Mouse (Mus musculus): Measurements from ENCODE around the gene Hist1h4h. TPM values are rescaled to one million over a fixed set of nuclear protein-coding genes. Genes with fewer than 3 reads are reported as not detected.

The Hist1h4h gene
- polyA plus RNA-seq, 1 experiment from 2014 or later, result 5.2 TPM

DNA sequence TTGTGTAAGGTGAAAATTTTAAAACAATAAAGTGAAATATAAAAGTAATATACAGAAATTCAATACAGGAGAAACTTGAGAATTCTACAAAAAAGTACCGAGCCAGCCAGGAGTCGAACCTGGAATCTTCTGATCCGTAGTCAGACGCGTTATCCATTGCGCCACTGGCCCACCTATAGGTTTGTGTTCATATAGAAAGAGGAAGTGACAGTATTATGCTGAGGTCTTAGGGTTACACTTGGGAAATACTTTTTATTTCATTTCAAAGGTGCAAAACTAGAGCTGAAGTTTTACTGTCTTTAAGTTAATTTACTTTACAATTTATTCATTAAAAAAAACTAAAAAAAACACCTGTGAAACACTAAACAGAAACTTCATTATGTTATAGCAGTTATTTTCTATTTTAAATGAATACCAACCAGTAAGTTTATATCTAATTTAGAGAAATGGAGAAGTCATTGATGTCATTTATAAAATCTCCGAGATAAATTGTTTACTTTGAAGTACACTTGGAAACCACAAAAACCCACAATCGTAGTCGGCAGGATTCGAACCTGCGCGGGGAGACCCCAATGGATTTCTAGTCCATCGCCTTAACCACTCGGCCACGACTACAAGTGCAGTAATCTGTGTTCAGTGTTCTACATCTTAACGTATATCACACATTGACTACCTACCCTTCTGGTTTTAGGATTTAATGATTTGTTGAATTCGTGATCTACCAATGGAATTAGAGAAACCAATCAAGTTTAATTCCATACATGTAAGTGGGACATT is 30.2 kb upstream of the Hist1h4h start:
- ATAC-seq, result peak; percentile 68
- H3K27ac ChIP-seq, result no peak overlapping the region
- H3K27me3 ChIP-seq, result no peaks in the 10 kb centered on the region
- H3K36me3 ChIP-seq (ENCODE audit: poor library complexity, severe bottlenecking), result no peaks in the 10 kb centered on the region
- no peak overlapping the region for H3K4me2 ChIP-seq
- H3K9me3 ChIP-seq (replicated peaks), result no peaks in the 10 kb centered on the region
- WGBS, result 1% methylated on average over 17 of the region's 17 CpGs
- no peak overlapping the region for H3K9ac ChIP-seq
- H3K4me3 ChIP-seq, result no peak overlapping the region
- H3K4me1 ChIP-seq, result peaks cover 17% of the 10 kb centered on the region; the same call in 1 of the 2 replicates

- Histone ChIP-seq H3K27ac (no peak overlapping the region), H3K9me3 (replicated peaks) (no peaks in the 10 kb centered on the region), H3K4me2 (peak overlapping the region; percentile 37), H3K4me3 (0 out of 2 replicates have a peak overlapping the region, but pooled peaks have one; percentile 1), H3K9ac (no peak overlapping the region), H3K4me1 (peaks cover 21% of the 10 kb centered on the region; the same call in 1 of the 2 replicates), H3K36me3 (ENCODE audit: poor library complexity, severe bottlenecking) (no peaks in the 10 kb centered on the region), H3K27me3 (no peaks in the 10 kb centered on the region)
- 20% methylated on average over 5 of the region's 5 CpGs for WGBS
- no peak for ATAC-seq
Observed at GRCm38 (mm10) chr13:23501511-23501910, 29.3 kb upstream of the Hist1h4h start.

DNA sequence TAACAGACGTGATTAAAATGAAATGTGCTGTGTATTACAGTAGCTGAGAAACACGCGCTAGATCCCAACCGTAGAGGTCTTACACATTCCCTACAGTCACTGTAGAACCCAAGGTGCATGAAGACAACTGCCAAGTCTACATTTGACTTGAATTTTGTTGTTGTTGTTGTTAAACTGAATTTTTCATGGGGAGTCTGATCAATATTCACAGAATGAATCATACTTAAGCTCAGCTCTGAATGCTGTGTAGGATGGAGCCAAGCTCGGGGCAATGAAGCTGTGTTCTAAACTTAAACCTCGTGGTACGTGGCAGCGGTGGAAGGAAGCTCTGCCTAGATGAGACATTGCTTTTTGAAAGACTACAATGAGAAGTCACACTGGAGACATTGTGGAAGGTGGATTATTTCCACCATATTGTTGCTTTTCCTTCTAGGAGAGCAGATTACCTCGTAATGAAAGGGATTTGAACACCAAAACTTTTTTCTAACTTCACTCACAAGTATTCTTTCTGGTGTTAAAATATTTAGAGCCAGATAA is 28.8 kb upstream of the Hist1h4h start:
- Histone ChIP-seq H3K4me1 (peaks cover 21% of the 10 kb centered on the region; the same call in 1 of the 2 replicates), H3K4me3 (no peak overlapping the region), H3K4me2 (peak overlapping the region; percentile 37; the same call in 1 of the 2 replicates), H3K9ac (no peak overlapping the region), H3K36me3 (ENCODE audit: poor library complexity, severe bottlenecking) (no peaks in the 10 kb centered on the region), H3K27me3 (no peaks in the 10 kb centered on the region), H3K27ac (no peak overlapping the region), H3K9me3 (replicated peaks) (no peaks in the 10 kb centered on the region)
- ATAC-seq, result no peak
- WGBS, result 31% methylated on average over 9 of the region's 9 CpGs

GRCm38 (mm10) chr13:23502916-23503315 is 27.9 kb upstream of the Hist1h4h start:
- H3K36me3 ChIP-seq (ENCODE audit: poor library complexity, severe bottlenecking), result no peaks in the 10 kb centered on the region
- no peak for ATAC-seq
- H3K9me3 ChIP-seq (replicated peaks), result no peaks in the 10 kb centered on the region
- H3K4me2 ChIP-seq, result no peak overlapping the region
- no peak overlapping the region for H3K9ac ChIP-seq
- no peak overlapping the region for H3K27ac ChIP-seq
- no peaks in the 10 kb centered on the region for H3K27me3 ChIP-seq
- H3K4me1 ChIP-seq, result peaks cover 21% of the 10 kb centered on the region; the same call in 1 of the 2 replicates
- H3K4me3 ChIP-seq, result no peak overlapping the region
- WGBS, result 32% methylated on average over 4 of the region's 4 CpGs

DNA sequence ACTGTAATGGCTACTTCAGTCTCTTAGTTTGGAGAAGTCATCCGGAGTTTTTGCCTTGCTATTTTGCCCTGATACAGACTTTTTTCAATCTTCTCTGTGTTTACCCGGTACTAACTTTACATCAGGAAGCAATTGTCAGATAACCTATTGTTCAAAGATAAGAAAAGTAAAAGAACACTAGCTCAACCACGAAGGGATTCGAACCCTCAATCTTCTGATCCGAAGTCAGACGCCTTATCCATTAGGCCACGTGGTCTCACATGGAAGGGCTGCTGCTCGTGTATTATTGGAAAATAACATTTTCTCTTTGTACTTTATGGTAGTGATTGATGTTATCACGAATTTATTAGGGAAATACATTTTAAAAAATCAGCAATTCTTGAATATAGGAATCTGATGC is 27.1 kb upstream of the Hist1h4h start:
- ATAC-seq, result 0 out of 2 replicates have a peak, but pooled peaks have one; percentile 39
- no peak overlapping the region for H3K27ac ChIP-seq
- peaks cover 14% of the 10 kb centered on the region; the same call in 1 of the 2 replicates for H3K4me1 ChIP-seq
- H3K4me3 ChIP-seq, result no peak overlapping the region
- H3K27me3 ChIP-seq, result no peaks in the 10 kb centered on the region
- H3K9me3 ChIP-seq (replicated peaks), result no peaks in the 10 kb centered on the region
- 2% methylated on average over 9 of the region's 9 CpGs for WGBS
- H3K4me2 ChIP-seq, result no peak overlapping the region
- no peaks in the 10 kb centered on the region for H3K36me3 ChIP-seq (ENCODE audit: poor library complexity, severe bottlenecking)
- H3K9ac ChIP-seq, result no peak overlapping the region

GRCm38 (mm10) chr13:23505662-23506345 is 25.0 kb upstream of the Hist1h4h start:
- no peak overlapping the region for H3K27ac ChIP-seq
- H3K9ac ChIP-seq, result no peak overlapping the region
- peaks cover 10% of the 10 kb centered on the region; the same call in 1 of the 2 replicates for H3K4me1 ChIP-seq
- H3K27me3 ChIP-seq, result no peaks in the 10 kb centered on the region
- H3K36me3 ChIP-seq (ENCODE audit: poor library complexity, severe bottlenecking), result no peaks in the 10 kb centered on the region
- no peaks in the 10 kb centered on the region for H3K9me3 ChIP-seq (replicated peaks)
- no peak for ATAC-seq
- peak overlapping the region; percentile 23 for H3K4me3 ChIP-seq
- peak overlapping the region; percentile 51 for H3K4me2 ChIP-seq
- WGBS, result 3% methylated on average over 14 of the region's 14 CpGs

DNA sequence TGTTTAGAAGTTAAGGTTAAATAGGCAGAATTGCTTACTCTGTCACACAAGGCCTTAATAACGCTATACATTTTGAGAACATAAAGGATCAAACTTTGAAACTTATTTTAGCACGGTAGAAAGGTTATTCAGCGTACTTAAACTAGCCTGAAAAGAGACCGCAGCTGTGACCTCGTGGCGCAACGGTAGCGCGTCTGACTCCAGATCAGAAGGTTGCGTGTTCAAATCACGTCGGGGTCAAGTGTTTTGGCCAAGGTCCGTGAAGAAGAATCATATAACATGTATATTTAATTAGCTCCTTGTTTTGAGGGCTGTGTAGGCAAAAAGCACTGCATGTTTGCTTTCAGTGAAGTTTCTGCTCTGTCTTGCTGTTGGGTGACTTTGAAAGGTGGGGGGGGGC is 24.5 kb upstream of the Hist1h4h start:
- H3K27me3 ChIP-seq, result no peaks in the 10 kb centered on the region
- no peaks in the 10 kb centered on the region for H3K36me3 ChIP-seq (ENCODE audit: poor library complexity, severe bottlenecking)
- WGBS, result 4% methylated on average over 13 of the region's 13 CpGs
- no peak overlapping the region for H3K9ac ChIP-seq
- peak overlapping the region; percentile 51 for H3K4me2 ChIP-seq
- peak overlapping the region; percentile 23; the same call in 1 of the 2 replicates for H3K4me3 ChIP-seq
- no peaks in the 10 kb centered on the region for H3K9me3 ChIP-seq (replicated peaks)
- no peak overlapping the region for H3K27ac ChIP-seq
- H3K4me1 ChIP-seq, result peaks cover 10% of the 10 kb centered on the region; the same call in 1 of the 2 replicates
- ATAC-seq, result no peak

GRCm38 (mm10) chr13:23506819-23507515 is 23.9 kb upstream of the Hist1h4h start:
- Histone ChIP-seq H3K36me3 (ENCODE audit: poor library complexity, severe bottlenecking) (no peaks in the 10 kb centered on the region), H3K4me2 (peak overlapping the region; percentile 51; the same call in 1 of the 2 replicates)
- ATAC-seq, result no peak

GRCm38 (mm10) chr13:23510127-23510526 is 20.7 kb upstream of the Hist1h4h start:
- Histone ChIP-seq H3K9me3 (replicated peaks) (no peaks in the 10 kb centered on the region), H3K4me3 (no peak overlapping the region), H3K27me3 (no peaks in the 10 kb centered on the region), H3K27ac (no peak overlapping the region), H3K9ac (no peak overlapping the region), H3K36me3 (ENCODE audit: poor library complexity, severe bottlenecking) (no peaks in the 10 kb centered on the region), H3K4me1 (peaks cover 9% of the 10 kb centered on the region; the same call in 1 of the 2 replicates), H3K4me2 (no peak overlapping the region)
- WGBS, result 43% methylated on average over 1 of the region's 1 CpGs
- ATAC-seq, result no peak

More at GRCm38 (mm10) chr13:23506819-23507515, 23.9 kb upstream of the Hist1h4h start:
- peaks cover 10% of the 10 kb centered on the region; the same call in 1 of the 2 replicates for H3K4me1 ChIP-seq
- no peak overlapping the region for H3K4me3 ChIP-seq
- no peaks in the 10 kb centered on the region for H3K27me3 ChIP-seq
- no peak overlapping the region for H3K27ac ChIP-seq
- 19% methylated on average over 14 of the region's 14 CpGs for WGBS
- H3K9ac ChIP-seq, result no peak overlapping the region
- no peaks in the 10 kb centered on the region for H3K9me3 ChIP-seq (replicated peaks)

- Histone ChIP-seq H3K4me3 (no peak overlapping the region), H3K9ac (no peak overlapping the region), H3K9me3 (replicated peaks) (no peaks in the 10 kb centered on the region), H3K4me1 (0 out of 2 replicates have a peak, but pooled peaks cover 4% of the 10 kb centered on the region), H3K27me3 (no peaks in the 10 kb centered on the region), H3K4me2 (no peak overlapping the region), H3K36me3 (ENCODE audit: poor library complexity, severe bottlenecking) (no peaks in the 10 kb centered on the region), H3K27ac (no peak overlapping the region)
- no peak for ATAC-seq
- WGBS, result 78% methylated on average over 1 of the region's 1 CpGs
Observed at GRCm38 (mm10) chr13:23513517-23513916, 17.3 kb upstream of the Hist1h4h start.

- H3K4me3 ChIP-seq, result no peak overlapping the region
- H3K4me2 ChIP-seq, result no peak overlapping the region
- WGBS, result 77% methylated on average over 5 of the region's 5 CpGs
- no peak overlapping the region for H3K9ac ChIP-seq
- H3K27ac ChIP-seq, result no peak overlapping the region
- ATAC-seq, result no peak
- H3K36me3 ChIP-seq (ENCODE audit: poor library complexity, severe bottlenecking), result no peaks in the 10 kb centered on the region
- H3K27me3 ChIP-seq, result no peaks in the 10 kb centered on the region
- peaks cover 10% of the 10 kb centered on the region; the same call in 1 of the 2 replicates for H3K4me1 ChIP-seq
- H3K9me3 ChIP-seq (replicated peaks), result no peaks in the 10 kb centered on the region
Observed at GRCm38 (mm10) chr13:23515281-23515680, 15.6 kb upstream of the Hist1h4h start.
